Mouse (Mus musculus): ENCODE data around the gene Olfr1381. TPM values are rescaled to one million over a fixed set of nuclear protein-coding genes. Genes with fewer than 3 reads are reported as not detected.
"Not testable (repeated sequence)": the region's sequence is repeated elsewhere in the genome, so short reads cannot be mapped to it uniquely, and the experiment has no call there.

Olfr1381 gene
- total RNA-seq (2012; rRNA removed) (not detected in 2 replicates), polyA plus RNA-seq (2012; ENCODE audit: insufficient read depth in 1 of 2, insufficient read length in 2 of 2, low read depth in 1 of 2, low replicate concordance in 2 of 2, missing spikeins in 1 of 2) (not detected)

- not testable (repeated sequence) for H3K4me3 ChIP-seq (ENCODE audit: control insufficient read depth in 1 of 2, insufficient read depth in 1 of 2, low read depth in 2 of 2, low read length in 2 of 2); DNase-seq (ENCODE audit: low read depth, low spot score); H3K27ac ChIP-seq (ENCODE audit: control insufficient read depth, low read depth, low read length); H3K79me2 ChIP-seq (ENCODE audit: control insufficient read depth, insufficient read depth, low read length, poor library complexity); H3K9me3 ChIP-seq (replicated peaks; ENCODE audit: insufficient read depth, low read length); H3K36me3 ChIP-seq (ENCODE audit: control insufficient read depth in 1 of 2, insufficient read depth in 2 of 2, low read length in 2 of 2); H3K4me1 ChIP-seq (ENCODE audit: control insufficient read depth in 1 of 2, insufficient read depth in 2 of 2, low read length in 2 of 2); H3K27me3 ChIP-seq (ENCODE audit: control insufficient read depth in 1 of 2, insufficient read depth in 2 of 2, low read length in 2 of 2); H3K9ac ChIP-seq (ENCODE audit: control insufficient read depth, low read depth, low read length, poor library complexity, severe bottlenecking)
These were observed at the start of gene Olfr1381 for GRCm38 (mm10) chr11:49543149-49543548. Gene Olfr1381 (plus strand): TSS chr11:49543449.

GRCm38 (mm10) chr11:49518086-49518485, 25.2 kb upstream of the Olfr1381 start:
- Histone ChIP-seq H3K4me3 (ENCODE audit: control insufficient read depth in 1 of 2, insufficient read depth in 1 of 2, low read depth in 2 of 2, low read length in 2 of 2) (no peak overlapping the region), H3K36me3 (ENCODE audit: control insufficient read depth in 1 of 2, insufficient read depth in 2 of 2, low read length in 2 of 2) (no peaks in the 10 kb centered on the region), H3K9ac (ENCODE audit: control insufficient read depth, low read depth, low read length, poor library complexity, severe bottlenecking) (no peak overlapping the region), H3K4me1 (ENCODE audit: control insufficient read depth in 1 of 2, insufficient read depth in 2 of 2, low read length in 2 of 2) (no peaks in the 10 kb centered on the region), H3K27ac (ENCODE audit: control insufficient read depth, low read depth, low read length) (no peak overlapping the region), H3K9me3 (replicated peaks; ENCODE audit: insufficient read depth, low read length) (no peaks in the 10 kb centered on the region), H3K79me2 (ENCODE audit: control insufficient read depth, insufficient read depth, low read length, poor library complexity) (no peaks in the 10 kb centered on the region), H3K27me3 (ENCODE audit: control insufficient read depth in 1 of 2, insufficient read depth in 2 of 2, low read length in 2 of 2) (no peaks in the 10 kb centered on the region; a peak in 2 of 4 replicates)
- TF ChIP-seq USF1 (IDR thresholded peaks at IDR 0.05; ENCODE audit: low read depth, low read length) (no peak), RCOR1 (IDR thresholded peaks at IDR 0.05; ENCODE audit: low read depth, low read length) (no peak), EP300 (IDR thresholded peaks at IDR 0.05; ENCODE audit: low read depth in 1 of 2, low read length in 2 of 2) (no peak), NRF1 (IDR thresholded peaks at IDR 0.05; ENCODE audit: insufficient read depth, low read depth, low read length, poor library complexity, severe bottlenecking) (no peak), TBP (IDR thresholded peaks at IDR 0.05; ENCODE audit: low read depth, low read length) (no peak), BHLHE40 (IDR thresholded peaks at IDR 0.05; ENCODE audit: borderline replicate concordance, low read depth, low read length) (no peak), ZKSCAN1 (IDR thresholded peaks at IDR 0.05; ENCODE audit: low read depth, low read length) (no peak), TAL1 (IDR thresholded peaks at IDR 0.05; ENCODE audit: low read length) (no peak), SMC3 (IDR thresholded peaks at IDR 0.05; ENCODE audit: low read depth, low read length) (no peak), MXI1 (IDR thresholded peaks at IDR 0.05; ENCODE audit: low read depth, low read length) (no peak), USF2 (IDR thresholded peaks at IDR 0.05; ENCODE audit: borderline replicate concordance in 1 of 2, insufficient read depth in 1 of 2, low read depth in 1 of 2, low read length in 2 of 2) (no peak), GABPA (IDR thresholded peaks at IDR 0.05; ENCODE audit: low read depth, low read length) (no peak), KAT2A (conservative IDR thresholded peaks at IDR 0.05; ENCODE audit: low read depth, low read length) (no peak), GATA1 (IDR thresholded peaks at IDR 0.05; ENCODE audit: low read depth, low read length) (no peak), SIN3A (IDR thresholded peaks at IDR 0.05; ENCODE audit: low read length) (no peak), POLR2AphosphoS5 (IDR thresholded peaks at IDR 0.05; ENCODE audit: borderline replicate concordance, low read depth, low read length) (no peak), E2F4 (IDR thresholded peaks at IDR 0.05; ENCODE audit: borderline replicate concordance, low read depth, low read length) (no peak), CHD1 (IDR thresholded peaks at IDR 0.05; ENCODE audit: low read depth, low read length) (no peak), ZMIZ1 (IDR thresholded peaks at IDR 0.05; ENCODE audit: low read depth, low read length) (no peak), MAX (IDR thresholded peaks at IDR 0.05; ENCODE audit: low read length) (no peak)
- no peak for DNase-seq (ENCODE audit: low read depth, low spot score)

All from MEL (cell line).